Mouse (Mus musculus) left cerebral cortex, adult 8-10 months (tissue): ENCODE results near the gene Fam72a. TPM values are rescaled to one million over a fixed set of nuclear protein-coding genes. Genes with fewer than 3 reads are reported as not detected.

Experiments used
- DNase-seq, 2 experiments: peaks; one replicate each; pipeline ENCODE4 v3.0.0; 2022; ENCODE audit warnings: low spot score in 2 of 2
- total RNA-seq, 4 experiments: library from RNA; stranded (reverse); gene quantifications; 2 replicates each; pipeline ENCODE4 v1.2.4; 2022

Gene Fam72a
- total RNA-seq, result 1 to 10 TPM; 1.1 to 1.5 (median 1.3) TPM

GRCm38 (mm10) chr1:131527281-131528080, at the start of gene Fam72a, which contains the start of gene Srgap2:
TSS of gene Fam72a (plus strand) at chr1:131527903.
TSS of gene Srgap2 (minus strand) at chr1:131527352.
- DNase-seq, result peak; percentile 99 to 100

- DNase-seq, result no peak
Measured at GRCm38 (mm10) chr1:131478770-131479305, 48.9 kb upstream of the Fam72a start.

- DNase-seq, result no peak
Measured at GRCm38 (mm10) chr1:131481391-131481790, 46.3 kb upstream of the Fam72a start.

- DNase-seq, result no peak
Measured at GRCm38 (mm10) chr1:131482242-131482641, 45.5 kb upstream of the Fam72a start.

GRCm38 (mm10) chr1:131486094-131486850, 41.4 kb upstream of the Fam72a start:
- DNase-seq, result no peak

- no peak for DNase-seq
Measured at GRCm38 (mm10) chr1:131489312-131489711, 38.4 kb upstream of the Fam72a start.

GRCm38 (mm10) chr1:131491579-131491978, 36.1 kb upstream of the Fam72a start:
- DNase-seq, result no peak

- no peak for DNase-seq
Measured at GRCm38 (mm10) chr1:131492360-131492759, 35.3 kb upstream of the Fam72a start.

- DNase-seq, result no peak
Measured at GRCm38 (mm10) chr1:131493966-131494898, 33.5 kb upstream of the Fam72a start.

GRCm38 (mm10) chr1:131498231-131498630, 29.5 kb upstream of the Fam72a start:
- no peak for DNase-seq

- DNase-seq, result no peak
Measured at GRCm38 (mm10) chr1:131501681-131502080, 26.0 kb upstream of the Fam72a start.

GRCm38 (mm10) chr1:131511131-131511530, 16.6 kb upstream of the Fam72a start:
- no peak for DNase-seq

- DNase-seq, result no peak
Measured at GRCm38 (mm10) chr1:131511661-131512500, 15.8 kb upstream of the Fam72a start.

GRCm38 (mm10) chr1:131513136-131513535, 14.6 kb upstream of the Fam72a start:
- no peak for DNase-seq

- no peak for DNase-seq
Measured at GRCm38 (mm10) chr1:131514197-131514596, 13.5 kb upstream of the Fam72a start.

GRCm38 (mm10) chr1:131516588-131516987, 11.1 kb upstream of the Fam72a start:
- no peak for DNase-seq

- no peak for DNase-seq
Measured at GRCm38 (mm10) chr1:131523794-131524193, 3.9 kb upstream of the Fam72a start.

- peak in 1 of 2 experiments; percentile 55 for DNase-seq
Measured at GRCm38 (mm10) chr1:131525101-131525585, 2.6 kb upstream of the Fam72a start.

- peak; percentile 30 to 42 for DNase-seq
Measured at GRCm38 (mm10) chr1:131525586-131526271, 2.0 kb upstream of the Fam72a start.
